Mouse (Mus musculus): ENCODE data around the gene Olfr605. TPM values are rescaled to one million over a fixed set of nuclear protein-coding genes. Genes with fewer than 3 reads are reported as not detected.
"Not testable (repeated sequence)": the region's sequence is repeated elsewhere in the genome, so short reads cannot be mapped to it uniquely, and the experiment has no call there.

Olfr605 gene
- total RNA-seq (2021) = not detected
- long read RNA-seq, experiment 1 = 0 reads
- long read RNA-seq, experiment 2 = 0 reads

- intact Hi-C loops (cut with DNase I) = no loop called here
- no peak for DNase-seq (ENCODE audit: low spot score in 2 of 2)
Measured at GRCm38 (mm10) chr7:103445339-103445738, at the start of gene Olfr605. Gene Olfr605 (minus strand): TSS chr7:103445439.

GRCm38 (mm10) chr7:103477106-103477505, 31.9 kb upstream of the Olfr605 start:
- DNase-seq (ENCODE audit: low spot score in 2 of 2); intact Hi-C loops (cut with DNase I): not testable (repeated sequence)

DNA sequence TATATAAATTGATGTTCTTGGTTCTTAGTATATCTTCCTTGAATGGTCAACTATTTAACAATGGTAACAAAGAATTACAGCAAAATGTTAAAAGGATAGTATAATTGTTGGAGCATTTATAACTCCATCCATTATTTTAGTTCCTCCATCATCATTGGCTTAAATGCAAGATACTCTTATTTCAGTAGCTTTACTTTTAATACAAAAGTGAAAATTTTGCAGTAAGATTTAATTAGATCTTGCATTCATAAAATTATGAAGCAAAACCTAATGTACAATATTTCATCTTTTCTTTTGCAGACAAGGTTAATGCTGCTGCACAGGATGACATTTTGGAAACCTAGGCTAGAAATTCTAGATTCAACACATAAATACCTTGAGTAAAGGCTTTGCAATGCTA, 24.3 kb upstream of the Olfr605 start, which contains the start of gene Olfr608:
Olfr608 (plus strand) TSS at position 301 of the 400 bp plus-strand sequence.
- intact Hi-C loops (cut with DNase I) = no loop called here

GRCm38 (mm10) chr7:103460590-103460989, 15.4 kb upstream of the Olfr605 start:
- intact Hi-C loops (cut with DNase I) = no loop called here
- no peak for DNase-seq (ENCODE audit: low spot score in 2 of 2)

More for the DNA sequence above, 24.3 kb upstream of the Olfr605 start, which contains the start of gene Olfr608:
- no peak for DNase-seq (ENCODE audit: low spot score in 2 of 2)

DNA sequence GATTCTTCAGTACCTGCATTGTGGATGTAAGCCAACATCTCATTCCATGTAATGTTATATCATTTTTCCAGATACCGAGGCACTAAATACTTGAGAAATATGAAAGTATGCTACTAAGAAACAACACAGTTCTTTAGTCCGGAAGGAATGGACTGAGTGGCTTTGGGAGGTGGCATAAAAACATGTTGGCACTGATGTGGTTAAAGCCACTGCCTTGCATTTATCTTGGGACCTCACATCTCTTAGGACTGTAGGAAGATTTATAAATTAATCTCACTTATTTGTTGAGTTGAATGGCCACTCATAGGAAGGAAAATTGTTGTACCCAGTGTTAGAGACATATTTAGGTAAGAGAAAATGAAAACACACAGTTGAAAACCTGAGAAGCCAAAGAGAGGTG, 3.5 kb upstream of the Olfr605 start, which contains the start of gene Olfr606:
Olfr606 (plus strand) TSS at position 301 of the 400 bp plus-strand sequence.
- no peak for DNase-seq (ENCODE audit: low spot score in 2 of 2)
- intact Hi-C loops (cut with DNase I) = no loop called here

DNA sequence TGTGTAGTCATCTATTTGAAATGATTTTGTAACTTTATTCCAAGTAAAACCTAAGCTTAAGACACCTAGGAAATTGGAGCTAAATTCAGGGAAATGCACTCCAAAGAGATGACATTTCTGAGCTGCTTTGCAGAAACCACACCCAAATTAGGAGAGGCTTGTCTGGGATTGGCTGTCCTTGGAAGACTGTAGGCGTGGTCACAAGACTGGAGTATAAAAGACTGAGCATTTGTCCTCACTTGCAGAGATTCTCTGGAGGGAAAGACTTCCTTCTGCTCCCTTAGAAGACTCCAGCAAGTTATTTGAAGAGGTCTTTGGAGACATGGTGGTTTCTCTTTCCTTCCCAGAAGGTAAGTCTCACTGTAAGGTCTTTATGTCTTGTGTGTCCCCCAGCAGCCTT, 30.5 kb downstream of the Olfr605 start, which contains the start of gene Usp17lc:
Usp17lc (plus strand) TSS at position 301 of the 400 bp plus-strand sequence.
- intact Hi-C loops (cut with DNase I); DNase-seq (ENCODE audit: low spot score in 2 of 2): not testable (repeated sequence)

DNA sequence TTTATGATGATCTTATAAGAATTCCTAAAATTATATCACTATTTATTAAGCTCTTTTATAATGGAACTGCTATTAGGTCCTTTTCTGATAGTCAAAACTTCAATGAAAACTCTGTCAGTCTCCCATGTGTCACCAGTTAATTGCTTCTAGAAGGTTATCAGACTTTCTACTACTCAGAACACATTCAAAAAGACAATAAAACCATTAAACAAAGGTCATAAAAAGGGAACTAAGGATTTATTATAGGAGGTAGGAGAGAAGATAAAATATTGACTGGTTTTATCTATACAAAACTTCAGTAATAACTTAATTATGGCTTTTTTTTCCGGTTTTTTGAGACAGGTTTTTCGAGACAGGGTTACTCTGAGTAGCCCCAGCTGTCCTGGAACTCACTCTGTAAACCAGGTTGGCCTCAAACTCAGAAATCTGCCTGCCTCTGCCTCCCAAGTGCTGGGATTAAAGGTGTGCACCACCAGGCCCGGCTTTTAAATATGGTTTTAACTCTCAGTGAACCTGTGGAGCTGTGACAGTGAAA, 38.7 kb downstream of the Olfr605 start:
- intact Hi-C loops (cut with DNase I); DNase-seq (ENCODE audit: low spot score in 2 of 2): not testable (repeated sequence)

DNA sequence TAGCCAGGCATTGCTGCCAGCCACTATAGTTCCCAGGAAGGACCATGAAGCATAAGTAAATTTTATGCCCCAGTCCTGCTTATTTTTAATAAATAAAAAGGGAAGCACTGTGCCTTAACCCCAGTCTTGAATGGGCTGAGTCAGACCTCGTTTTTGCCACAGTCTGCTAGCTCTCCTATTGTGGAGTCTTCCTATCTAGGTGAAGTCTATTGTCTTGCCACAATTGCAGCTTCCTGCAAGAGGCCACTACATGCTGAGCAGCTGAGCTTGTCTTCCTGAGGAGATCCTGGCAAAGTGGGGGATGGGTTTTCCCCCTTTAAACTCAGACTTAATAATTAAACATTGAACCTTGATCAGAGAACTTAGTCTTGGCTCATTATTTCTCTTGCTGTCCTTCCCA, 46.3 kb downstream of the Olfr605 start:
- DNase-seq (ENCODE audit: low spot score in 2 of 2) = no peak
- intact Hi-C loops (cut with DNase I) = no loop called here

DNA sequence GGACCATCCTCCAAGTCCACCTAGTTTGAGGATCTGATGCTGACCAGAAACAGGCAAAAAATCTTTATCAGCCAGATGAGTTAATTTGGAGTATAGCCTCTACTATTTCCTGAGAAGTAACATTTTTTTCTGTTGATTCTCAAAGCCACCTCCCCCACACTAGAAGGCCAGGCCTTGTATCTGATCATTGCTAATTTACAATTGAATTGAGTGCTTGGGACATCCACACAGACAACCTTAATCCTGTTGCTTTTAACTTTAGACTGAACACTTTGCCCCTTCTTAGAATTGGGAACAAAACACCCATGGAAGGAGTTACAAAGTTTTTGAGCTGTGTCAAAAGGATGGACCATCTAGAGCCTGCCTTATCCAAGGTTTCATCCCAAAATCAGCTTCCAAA, 47.5 kb downstream of the Olfr605 start:
- intact Hi-C loops (cut with DNase I) = no loop called here
- no peak for DNase-seq (ENCODE audit: low spot score in 2 of 2)

Small RNA genes lying within 50 kb of the gene (microRNA-seq; reads per million reads assigned to microRNA genes)
- 0 reads per million in 2 experiments for gene Gm25774

Other genes starting within 250 kb of the Olfr605 start
- gene Olfr593, start 233.6 kb downstream of the Olfr605 start, total RNA-seq (2021) = not detected
- not detected for gene Olfr594, start 228.4 kb downstream of the Olfr605 start, total RNA-seq (2021)
- gene Usp17ld, start 192.9 kb downstream of the Olfr605 start, total RNA-seq (2021) = not detected
- not detected for gene Olfr596, start 139.8 kb downstream of the Olfr605 start, total RNA-seq (2021)
- not detected for gene Olfr597, start 129.1 kb downstream of the Olfr605 start, total RNA-seq (2021)
- not detected for gene Olfr598, start 121.9 kb downstream of the Olfr605 start, total RNA-seq (2021)
- not detected for gene Olfr599, start 109.5 kb downstream of the Olfr605 start, total RNA-seq (2021)
- not detected for gene Olfr600, start 95.8 kb downstream of the Olfr605 start, total RNA-seq (2021)
- gene Olfr601, start 82.8 kb downstream of the Olfr605 start, total RNA-seq (2021) = not detected
- gene Olfr603, start 59.3 kb downstream of the Olfr605 start, total RNA-seq (2021) = not detected
- gene Usp17lc, start 30.4 kb downstream of the Olfr605 start, total RNA-seq (2021) = not detected
- gene Olfr606, start 3.6 kb upstream of the Olfr605 start, total RNA-seq (2021) = not detected
- gene Olfr607, start 18.7 kb upstream of the Olfr605 start, total RNA-seq (2021) = not detected
- gene Olfr608, start 24.4 kb upstream of the Olfr605 start, total RNA-seq (2021) = not detected
- not detected for gene Olfr609, start 52.6 kb upstream of the Olfr605 start, total RNA-seq (2021)
- gene Olfr610, start 66.7 kb upstream of the Olfr605 start, total RNA-seq (2021) = not detected
- gene Olfr611, start 75.4 kb upstream of the Olfr605 start, total RNA-seq (2021) = not detected
- not detected for gene Olfr612, start 97.3 kb upstream of the Olfr605 start, total RNA-seq (2021)
- not detected for gene Olfr613, start 102.6 kb upstream of the Olfr605 start, total RNA-seq (2021)
- gene Olfr615, start 110.6 kb upstream of the Olfr605 start, total RNA-seq (2021) = not detected
- not detected for gene Olfr616, start 123.7 kb upstream of the Olfr605 start, total RNA-seq (2021)
- not detected for gene Olfr617, start 127.6 kb upstream of the Olfr605 start, total RNA-seq (2021)
- not detected for gene Olfr618, start 144.7 kb upstream of the Olfr605 start, total RNA-seq (2021)
- not detected for gene Olfr619, start 155.1 kb upstream of the Olfr605 start, total RNA-seq (2021)
- gene Olfr620, start 167.1 kb upstream of the Olfr605 start, total RNA-seq (2021) = not detected
- gene Olfr622, start 197.3 kb upstream of the Olfr605 start, total RNA-seq (2021) = not detected
- not detected for gene Olfr623, start 218.3 kb upstream of the Olfr605 start, total RNA-seq (2021)
- under 1 TPM in 1 of 2 experiments, not detected in 1; 0.06 TPM for gene Olfr624, start 225.8 kb upstream of the Olfr605 start, total RNA-seq (2021)
- gene Olfr625-ps1, start 237.3 kb upstream of the Olfr605 start, total RNA-seq (2021) = not detected